Mouse (Mus musculus) heart, adult 2 months (tissue): Measurements from ENCODE around the gene Rhot2. TPM values are rescaled to one million over a fixed set of nuclear protein-coding genes. Genes with fewer than 3 reads are reported as not detected.

Source experiments
- DNase-seq, 2 experiments: peaks; one replicate each; pipeline ENCODE4 v3.0.0; 2021
- H3K27ac ChIP-seq: fragments of 200-600 bp; 2 replicates; pipeline ENCODE4 v1.8.1; 2022
- H3K27me3 ChIP-seq: fragments of 200-500 bp; 2 replicates; pipeline ENCODE4 v1.6.1; 2012; ENCODE audit warnings: mild to moderate bottlenecking, low read length, inconsistent platforms, mixed read lengths; ENCODE audit not compliant: control insufficient read depth, insufficient read depth
- H3K36me3 ChIP-seq: fragments of 200-500 bp; 2 replicates; pipeline ENCODE4 v1.6.1; 2012; ENCODE audit warnings: low read length, inconsistent platforms; ENCODE audit not compliant: control insufficient read depth, insufficient read depth
- H3K4me1 ChIP-seq: fragments of 200-500 bp; 2 replicates; pipeline ENCODE4 v1.6.1; 2011; ENCODE audit warnings: low read length; ENCODE audit not compliant: control insufficient read depth, insufficient read depth
- H3K4me3 ChIP-seq: fragments of 200-600 bp; 2 replicates; pipeline ENCODE4 v1.8.1; 2022
- H3K79me2 ChIP-seq: fragments of 200-500 bp; replicated peaks from 2 replicates; pipeline ENCODE4 v1.6.1; 2012; ENCODE audit warnings: mild to moderate bottlenecking, inconsistent platforms, low read length, moderate library complexity, mixed read lengths; ENCODE audit not compliant: control insufficient read depth, insufficient read depth
- H3K9ac ChIP-seq: fragments of 200-500 bp; 2 replicates; pipeline ENCODE4 v1.6.1; 2012; ENCODE audit warnings: low read depth, mild to moderate bottlenecking, control low read depth, inconsistent platforms, low read length, mixed read lengths
- CTCF ChIP-seq: fragments of 200-600 bp; IDR thresholded peaks from 2 replicates; pipeline ENCODE4 v1.8.1; 2022; ENCODE audit warnings: antibody characterized with exemption, mild to moderate bottlenecking, moderate library complexity
- EP300 ChIP-seq: fragments of 200-500 bp; IDR thresholded peaks from 2 replicates; pipeline ENCODE4 v1.6.1; 2011; ENCODE audit warnings: low read depth, low read length, control low read depth; ENCODE audit not compliant: insufficient read depth
- POLR2A ChIP-seq: fragments of 200-500 bp; IDR thresholded peaks from 2 replicates; pipeline ENCODE4 v1.6.1; 2011; ENCODE audit warnings: mild to moderate bottlenecking, low read depth, low read length, control low read depth; ENCODE audit not compliant: insufficient read depth
- WGBS: fragments of 180-500 bp; shearing (Covaris S2); methylation state at CpG from one replicate; pipeline ENCODE4 v1.1.7; 2018; 5-methylcytosine and 5-hydroxymethylcytosine counted together
- intact Hi-C: fragments of 180-260 bp; cut with DNase I; formaldehyde crosslinking; loops from one replicate; pipeline ENCODE4 v1.15.1; 2025
- microRNA-seq, 2 experiments: library from miRNA; unstranded; fragments of <30 nt; microRNA quantifications; one replicate each; pipeline ENCODE4 v1.2.0; 2021
- polyA plus RNA-seq: library from polyadenylated mRNA; depleted of rRNA; stranded (reverse); fragments of >200 nt; gene quantifications from 2 replicates; pipeline ENCODE4 v1.2.3, GENCODE M21; 2012; rRNA removed
- total RNA-seq, 2 experiments: library from RNA; stranded (reverse); gene quantifications; 2 replicates each; pipeline ENCODE4 v1.2.3; 2021

Rhot2 gene
- total and polyA plus RNA-seq, 3 experiments = 120 to 209 (median 139) TPM

DNA sequence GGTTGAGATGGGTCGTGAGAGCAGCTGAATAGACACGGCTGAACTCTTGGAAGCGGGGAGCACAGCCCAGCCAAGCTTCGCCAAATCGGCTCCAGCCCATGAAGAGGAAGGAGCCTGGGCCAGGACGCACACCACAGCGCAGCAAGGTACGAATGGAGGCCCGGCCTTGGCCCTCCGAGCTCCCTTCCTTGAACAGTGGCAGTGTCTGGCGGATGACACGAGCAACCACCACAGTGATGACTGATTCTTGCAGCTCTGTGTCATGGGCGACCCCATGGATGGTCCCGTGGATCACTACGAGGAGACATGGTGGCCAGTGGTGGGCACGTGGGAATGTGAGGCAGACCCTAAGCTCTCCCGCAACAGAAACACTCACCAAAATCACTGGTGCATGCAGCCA is 49.7 kb downstream of the Rhot2 start:
- 93% methylated on average over 17 of the region's 17 CpGs for WGBS

DNA sequence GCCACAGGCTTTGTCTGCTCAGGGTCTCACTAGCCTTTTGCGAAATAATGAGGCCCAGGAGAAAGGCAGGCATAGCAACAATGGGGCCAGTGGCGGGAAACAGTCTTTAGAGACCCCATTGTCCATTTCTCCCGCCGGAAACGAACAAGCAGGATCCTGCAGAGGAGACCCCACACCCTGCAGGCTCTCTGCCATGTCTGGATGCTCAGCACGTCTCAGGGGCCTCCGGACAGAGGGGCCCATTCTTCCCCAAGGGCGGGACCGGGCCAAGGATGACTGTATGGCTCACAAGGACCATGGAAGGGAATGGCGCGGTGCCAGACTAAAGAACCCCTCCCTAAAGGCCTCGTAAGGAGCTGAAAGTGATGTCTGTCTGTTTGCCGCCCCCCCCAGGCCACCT is 50.5 kb downstream of the Rhot2 start:
- Histone ChIP-seq H3K79me2 (no peaks in the 10 kb centered on the region), H3K27me3 (no peaks in the 10 kb centered on the region), H3K9ac (no peak overlapping the region), H3K36me3 (no peaks in the 10 kb centered on the region), H3K27ac (no peak overlapping the region), H3K4me3 (no peak overlapping the region), H3K4me1 (peaks cover 13% of the 10 kb centered on the region)
- intact Hi-C loops = no loop called here
- 64% methylated on average over 13 of the region's 13 CpGs for WGBS
- no peak for DNase-seq
- TF ChIP-seq CTCF = no peak
- TF ChIP-seq EP300 = no peak
- no peak for TF ChIP-seq POLR2A

More for the DNA sequence above, 49.7 kb downstream of the Rhot2 start:
- Histone ChIP-seq H3K9ac (no peak overlapping the region), H3K4me1 (peaks cover 13% of the 10 kb centered on the region), H3K4me3 (no peak overlapping the region), H3K36me3 (no peaks in the 10 kb centered on the region), H3K79me2 (no peaks in the 10 kb centered on the region), H3K27me3 (no peaks in the 10 kb centered on the region), H3K27ac (no peak overlapping the region)
- TF ChIP-seq POLR2A (no peak), EP300 (no peak), CTCF (no peak)
- intact Hi-C loops = no loop called here
- no peak for DNase-seq

- Histone ChIP-seq H3K9ac (peak within 1 kb of the TSS; percentile 81), H3K36me3 (no peaks in the 10 kb centered on the region), H3K4me3 (peak within 1 kb of the TSS; percentile 56), H3K79me2 (no peaks in the 10 kb centered on the region), H3K27me3 (no peaks in the 10 kb centered on the region), H3K27ac (peak within 1 kb of the TSS; percentile 88), H3K4me1 (peaks cover 13% of the 10 kb centered on the region)
- intact Hi-C loops = no loop called here
- WGBS = under 1% methylated on average over 14 of the region's 14 CpGs
- peak; percentile 81 to 87 for DNase-seq
- no peak for TF ChIP-seq CTCF
- TF ChIP-seq POLR2A = peak; percentile 25; the same call in 1 of the 2 replicates
Observed at GRCm38 (mm10) chr17:25792615-25793014, 52.0 kb downstream of the Rhot2 start, which contains the start of gene Fam173a. TSS of gene Fam173a (minus strand) at chr17:25792901.

- peak; percentile 87 to 91 for DNase-seq
- intact Hi-C loops = no loop called here
- H3K4me3 ChIP-seq = peak overlapping the region; percentile 56
- peaks cover 12% of the 10 kb centered on the region for H3K4me1 ChIP-seq
- WGBS = under 1% methylated on average over 45 of the region's 45 CpGs
- H3K27ac ChIP-seq = peak overlapping the region; percentile 88
- H3K36me3 ChIP-seq = no peaks in the 10 kb centered on the region
- H3K79me2 ChIP-seq = no peaks in the 10 kb centered on the region
- peak; percentile 79 for TF ChIP-seq POLR2A
- TF ChIP-seq EP300 = 0 out of 2 replicates have a peak, but pooled peaks have one; percentile 44
- no peak for TF ChIP-seq CTCF
- peak overlapping the region; percentile 81 for H3K9ac ChIP-seq
- H3K27me3 ChIP-seq = no peaks in the 10 kb centered on the region
Observed at GRCm38 (mm10) chr17:25791843-25792527, 52.7 kb downstream of the Rhot2 start.

DNA sequence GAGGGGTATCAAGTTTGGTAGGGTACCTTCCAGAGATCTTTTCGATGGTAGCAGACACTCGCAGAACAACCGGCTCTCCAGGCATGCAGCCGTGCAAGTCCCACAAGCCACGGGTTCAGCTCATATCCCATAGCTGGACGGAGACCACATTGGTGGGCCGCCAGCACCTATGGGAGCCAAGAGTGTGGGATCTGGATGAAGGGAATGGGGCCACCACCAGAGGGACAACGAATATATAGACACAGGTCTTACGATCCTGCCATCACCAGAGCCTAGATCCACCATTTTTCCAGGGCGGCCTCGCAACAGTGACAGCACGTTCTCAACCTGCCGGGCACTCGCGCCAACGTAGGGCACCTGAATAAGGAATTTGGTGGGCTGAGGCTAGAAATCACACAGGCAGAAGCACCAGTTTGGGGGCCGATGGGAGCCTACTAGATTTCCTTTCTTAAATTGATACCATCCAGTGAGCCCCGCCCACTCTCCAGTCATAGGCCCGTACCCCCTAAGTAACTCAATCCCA is 53.3 kb downstream of the Rhot2 start:
- WGBS = 26% methylated on average over 19 of the region's 19 CpGs
- TF ChIP-seq EP300 (no peak), POLR2A (no peak), CTCF (no peak)
- H3K9ac ChIP-seq = no peak overlapping the region
- H3K79me2 ChIP-seq = no peaks in the 10 kb centered on the region
- intact Hi-C loops = no loop called here
- no peak for DNase-seq
- peak overlapping the region; percentile 56 for H3K4me3 ChIP-seq
- H3K36me3 ChIP-seq = no peaks in the 10 kb centered on the region
- no peak overlapping the region; the same call in 1 of the 2 replicates for H3K27ac ChIP-seq
- H3K27me3 ChIP-seq = no peaks in the 10 kb centered on the region
- H3K4me1 ChIP-seq = peaks cover 12% of the 10 kb centered on the region

Small RNAs within 50 kb of the gene (microRNA-seq; reads per million reads assigned to microRNA genes)
- 0 to 3.4 reads per million in 2 experiments for gene Mir3082

Other genes with a start within 250 kb of the Rhot2 start
- gene Gng13, start 127.7 kb downstream of the Rhot2 start, total RNA-seq = under 1 TPM in 1 of 2 experiments, not detected in 1; 0.81 TPM
- gene Gng13, start 127.7 kb downstream of the Rhot2 start, polyA plus RNA-seq = 0.27 and 0.35 TPM in 2 replicates
- 1 to 10 TPM; 1.3 to 1.6 TPM for gene Chtf18, start 117.4 kb downstream of the Rhot2 start, total RNA-seq
- gene Chtf18, start 117.4 kb downstream of the Rhot2 start, polyA plus RNA-seq = 0.85 and 1.7 TPM in 2 replicates
- 1 to 10 TPM; 4.2 to 5.1 TPM for gene Rpusd1, start 117.2 kb downstream of the Rhot2 start, total RNA-seq
- gene Rpusd1, start 117.2 kb downstream of the Rhot2 start, polyA plus RNA-seq = 18.0 and 18.3 TPM in 2 replicates
- not detected for gene Mslnl, start 108.8 kb downstream of the Rhot2 start, total RNA-seq
- 0.10 and 0.26 TPM in 2 replicates for gene Mslnl, start 108.8 kb downstream of the Rhot2 start, polyA plus RNA-seq
- 10 to 100 TPM; 13.2 to 16.6 TPM for gene Msln, start 90.5 kb downstream of the Rhot2 start, total RNA-seq
- 24.7 and 25.6 TPM in 2 replicates for gene Msln, start 90.5 kb downstream of the Rhot2 start, polyA plus RNA-seq
- gene Narfl, start 71.1 kb downstream of the Rhot2 start, total RNA-seq = 10 to 100 TPM; 42.1 to 45.1 TPM
- gene Narfl, start 71.1 kb downstream of the Rhot2 start, polyA plus RNA-seq = 36.4 and 52.6 TPM in 2 replicates
- 1 to 10 TPM; 6.4 to 7.7 TPM for gene Haghl, start 59.2 kb downstream of the Rhot2 start, total RNA-seq
- gene Haghl, start 59.2 kb downstream of the Rhot2 start, polyA plus RNA-seq = 19.5 and 23.4 TPM in 2 replicates
- not detected for gene Ccdc78, start 58.3 kb downstream of the Rhot2 start, total RNA-seq
- gene Ccdc78, start 58.3 kb downstream of the Rhot2 start, polyA plus RNA-seq = 1.1 TPM in 1 of 2 replicates, not detected in the other
- 10 to 100 TPM; 30.8 to 38.3 TPM for gene Fam173a, start 52.0 kb downstream of the Rhot2 start, total RNA-seq
- 49.7 and 63.6 TPM in 2 replicates for gene Fam173a, start 52.0 kb downstream of the Rhot2 start, polyA plus RNA-seq
- not detected for gene AC134908.4, start 49.2 kb downstream of the Rhot2 start, total RNA-seq
- not detected in 2 replicates for gene AC134908.4, start 49.2 kb downstream of the Rhot2 start, polyA plus RNA-seq
- gene Metrn, start 47.7 kb downstream of the Rhot2 start, total RNA-seq = 10 to 100 TPM; 49.0 to 54.6 TPM
- 43.3 and 47.9 TPM in 2 replicates for gene Metrn, start 47.7 kb downstream of the Rhot2 start, polyA plus RNA-seq
- 1 to 10 TPM; 1.1 to 1.4 TPM for gene Fbxl16, start 35.8 kb downstream of the Rhot2 start, total RNA-seq
- gene Fbxl16, start 35.8 kb downstream of the Rhot2 start, polyA plus RNA-seq = 2.3 and 3.2 TPM in 2 replicates
- 10 to 100 TPM; 11.0 to 11.1 TPM for gene Wdr24, start 21.2 kb downstream of the Rhot2 start, total RNA-seq
- 20.4 and 22.9 TPM in 2 replicates for gene Wdr24, start 21.2 kb downstream of the Rhot2 start, polyA plus RNA-seq
- 10 to 100 TPM; 32.7 to 36.9 TPM for gene Jmjd8, start 16.0 kb downstream of the Rhot2 start, total RNA-seq
- 47.2 and 48.9 TPM in 2 replicates for gene Jmjd8, start 16.0 kb downstream of the Rhot2 start, polyA plus RNA-seq
- 100 to 1,000 TPM; 105 to 129 TPM for gene Stub1, start 11.4 kb downstream of the Rhot2 start, total RNA-seq
- 147 and 174 TPM in 2 replicates for gene Stub1, start 11.4 kb downstream of the Rhot2 start, polyA plus RNA-seq
- under 1 TPM; 0.55 to 0.82 TPM for gene Rhbdl1, start 7.6 kb downstream of the Rhot2 start, total RNA-seq
- 3.8 and 4.9 TPM in 2 replicates for gene Rhbdl1, start 7.6 kb downstream of the Rhot2 start, polyA plus RNA-seq
- gene Gm20683, start 3.1 kb downstream of the Rhot2 start, total RNA-seq = 1 to 10 TPM; 2.4 to 2.9 TPM
- gene Gm20683, start 3.1 kb downstream of the Rhot2 start, polyA plus RNA-seq = 13.9 and 21.6 TPM in 2 replicates
- 1 to 10 TPM; 1.2 to 1.3 TPM for gene Wdr90, start 16.6 kb upstream of the Rhot2 start, total RNA-seq
- 8.0 and 8.5 TPM in 2 replicates for gene Wdr90, start 16.6 kb upstream of the Rhot2 start, polyA plus RNA-seq
- gene Mcrip2, start 23.9 kb upstream of the Rhot2 start, total RNA-seq = 100 to 1,000 TPM; 234 to 288 TPM
- gene Mcrip2, start 23.9 kb upstream of the Rhot2 start, polyA plus RNA-seq = 189 and 254 TPM in 2 replicates
- 10 to 100 TPM; 12.7 TPM for gene Mettl26, start 30.2 kb upstream of the Rhot2 start, total RNA-seq
- gene Mettl26, start 30.2 kb upstream of the Rhot2 start, polyA plus RNA-seq = 24.8 and 30.5 TPM in 2 replicates
- under 1 TPM; 0.50 to 0.82 TPM for gene Wfikkn1, start 36.0 kb upstream of the Rhot2 start, total RNA-seq
- 0.29 and 0.44 TPM in 2 replicates for gene Wfikkn1, start 36.0 kb upstream of the Rhot2 start, polyA plus RNA-seq
- gene Rab40c, start 74.9 kb upstream of the Rhot2 start, total RNA-seq = 10 to 100 TPM; 15.2 to 17.6 TPM
- gene Rab40c, start 74.9 kb upstream of the Rhot2 start, polyA plus RNA-seq = 20.5 and 33.8 TPM in 2 replicates
- gene Pigq, start 100.1 kb upstream of the Rhot2 start, total RNA-seq = 10 to 100 TPM; 40.8 to 48.7 TPM
- gene Pigq, start 100.1 kb upstream of the Rhot2 start, polyA plus RNA-seq = 74.7 and 115 TPM in 2 replicates
- under 1 TPM; 0.10 to 0.30 TPM for gene Nhlrc4, start 100.1 kb upstream of the Rhot2 start, total RNA-seq
- gene Nhlrc4, start 100.1 kb upstream of the Rhot2 start, polyA plus RNA-seq = 0.15 and 2.8 TPM in 2 replicates
- under 1 TPM; 0.27 to 0.37 TPM for gene A930017K11Rik, start 107.7 kb upstream of the Rhot2 start, total RNA-seq
- 0.44 and 0.61 TPM in 2 replicates for gene A930017K11Rik, start 107.7 kb upstream of the Rhot2 start, polyA plus RNA-seq
- 1 to 10 TPM; 6.1 to 7.4 TPM for gene Capn15, start 140.9 kb upstream of the Rhot2 start, total RNA-seq
- gene Capn15, start 140.9 kb upstream of the Rhot2 start, polyA plus RNA-seq = 15.1 and 15.5 TPM in 2 replicates
- 10 to 100 TPM; 29.7 to 30.5 TPM for gene Rab11fip3, start 224.7 kb upstream of the Rhot2 start, total RNA-seq
- 29.3 and 33.1 TPM in 2 replicates for gene Rab11fip3, start 224.7 kb upstream of the Rhot2 start, polyA plus RNA-seq
- 1 to 10 TPM; 9.2 to 9.5 TPM for gene Decr2, start 245.5 kb upstream of the Rhot2 start, total RNA-seq
- gene Decr2, start 245.5 kb upstream of the Rhot2 start, polyA plus RNA-seq = 13.9 and 23.3 TPM in 2 replicates